Mouse (Mus musculus) embryo, embryonic 10 days (tissue): ENCODE results near the gene Hapln4.
A peak's percentile ranks its signal among the peaks of the same experiment; 100 is the strongest.

Source experiments
- DNase-seq: peaks from one replicate; pipeline ENCODE4 v3.0.0-alpha.2; 2015; ENCODE audit warnings: low spot score

Gene Hapln4

DNA sequence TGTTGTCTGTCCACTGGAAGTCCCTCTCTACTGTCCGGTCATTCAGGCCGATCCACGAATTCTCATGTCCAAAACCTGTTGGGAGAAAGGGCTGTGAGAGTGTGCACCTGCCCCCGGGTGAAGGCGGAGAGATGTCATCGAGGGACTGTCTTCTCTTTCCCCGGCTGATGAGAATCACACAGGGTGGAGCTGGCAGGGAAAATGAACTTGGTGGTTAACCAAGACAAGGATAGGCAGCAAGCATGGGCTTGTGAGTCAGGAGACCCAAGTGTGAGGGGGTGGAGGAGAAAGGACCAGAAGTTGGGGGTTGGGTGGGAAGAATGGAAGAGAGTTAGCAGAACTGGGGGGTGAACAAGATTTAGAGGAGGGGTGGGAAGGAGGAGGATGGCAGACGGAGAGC is 17.0 kb downstream of the Hapln4 start:
- DNase-seq: no peak

DNA sequence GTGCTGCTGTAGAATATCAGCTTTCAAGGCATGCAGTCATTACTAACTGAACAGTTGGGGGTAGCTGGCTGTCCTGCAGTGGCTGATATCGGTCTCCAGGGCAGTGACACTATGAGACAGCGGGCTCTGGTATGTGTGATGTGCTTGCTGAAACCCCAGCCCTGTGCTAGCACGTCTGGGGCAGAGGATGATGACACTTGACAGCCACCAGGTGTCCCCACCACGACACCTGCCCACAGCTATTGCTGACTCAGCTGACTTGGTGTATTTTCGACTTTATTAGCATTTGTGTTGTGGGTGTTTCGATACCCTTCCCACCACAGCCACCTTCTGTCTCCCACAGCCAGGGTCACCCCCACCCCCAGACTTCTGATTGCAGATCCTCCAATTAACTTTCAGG is 21.2 kb downstream of the Hapln4 start:
- DNase-seq: peak; percentile 57

DNA sequence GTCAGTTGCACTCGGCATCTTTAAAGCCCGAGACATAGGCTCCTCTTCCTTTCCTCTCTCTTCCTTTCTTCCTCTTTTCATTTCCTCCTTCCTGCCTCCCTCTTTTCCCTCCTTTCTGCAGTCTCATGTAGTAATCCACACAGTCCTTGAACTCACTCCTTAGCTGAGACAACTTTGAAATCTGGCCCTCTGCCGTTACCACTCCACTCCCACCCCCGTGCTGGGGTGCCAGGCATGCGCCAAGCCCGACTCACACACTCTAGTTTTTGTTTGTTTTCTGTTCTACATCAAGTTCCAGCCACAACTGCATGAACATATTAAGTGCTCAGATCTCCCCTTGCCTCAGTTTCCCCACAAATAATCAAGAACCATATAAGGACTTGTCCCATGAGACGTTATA is 21.7 kb downstream of the Hapln4 start:
- DNase-seq: no peak

DNA sequence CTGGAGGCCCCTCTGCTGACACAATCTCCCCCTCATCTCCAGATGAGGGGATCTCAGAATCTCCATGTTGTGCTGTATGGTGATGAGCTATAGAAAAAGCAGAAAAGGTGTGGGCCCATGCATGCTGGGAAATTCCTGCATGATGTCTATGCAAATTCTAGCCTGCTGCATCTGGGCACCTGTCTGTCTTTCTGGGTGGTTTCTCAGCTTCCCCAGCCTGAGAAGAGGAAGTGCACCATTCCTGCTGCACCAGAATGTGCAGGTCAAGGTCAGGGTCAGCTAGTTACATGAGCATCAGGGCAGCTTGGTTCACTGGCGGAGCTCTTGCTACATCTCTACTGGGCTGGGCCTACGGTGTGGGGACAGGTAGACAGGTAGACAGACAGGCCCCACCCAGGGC is 27.2 kb downstream of the Hapln4 start:
- no peak for DNase-seq

DNA sequence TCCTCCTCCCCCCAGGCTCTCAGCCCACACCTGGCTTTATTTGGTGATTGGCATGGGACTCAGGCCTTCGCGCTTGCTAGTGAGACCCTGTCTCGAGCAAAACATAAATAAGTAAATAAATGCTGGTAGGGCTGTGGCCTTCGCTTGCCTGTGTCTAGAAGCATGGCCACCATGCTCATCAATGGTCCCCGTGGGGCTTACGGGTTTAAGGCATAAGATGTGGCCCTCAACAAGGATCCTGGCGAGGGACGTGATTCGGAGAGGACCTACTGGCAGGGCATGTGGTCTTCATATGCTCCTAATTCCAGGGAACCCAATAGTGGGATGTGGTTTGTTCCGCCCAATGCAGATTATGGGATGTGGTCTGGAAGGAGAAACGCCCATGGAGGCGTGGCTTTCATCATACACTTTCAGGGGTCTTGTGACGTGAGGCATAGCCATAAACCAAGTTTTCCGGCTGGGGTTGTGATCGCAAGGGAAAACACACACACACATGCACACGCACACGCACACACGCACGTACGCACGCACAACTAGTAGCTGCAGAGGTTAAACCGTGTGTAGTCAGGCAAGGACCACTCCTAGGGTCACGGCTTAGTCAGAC is 28.0 kb downstream of the Hapln4 start:
- no peak for DNase-seq

DNA sequence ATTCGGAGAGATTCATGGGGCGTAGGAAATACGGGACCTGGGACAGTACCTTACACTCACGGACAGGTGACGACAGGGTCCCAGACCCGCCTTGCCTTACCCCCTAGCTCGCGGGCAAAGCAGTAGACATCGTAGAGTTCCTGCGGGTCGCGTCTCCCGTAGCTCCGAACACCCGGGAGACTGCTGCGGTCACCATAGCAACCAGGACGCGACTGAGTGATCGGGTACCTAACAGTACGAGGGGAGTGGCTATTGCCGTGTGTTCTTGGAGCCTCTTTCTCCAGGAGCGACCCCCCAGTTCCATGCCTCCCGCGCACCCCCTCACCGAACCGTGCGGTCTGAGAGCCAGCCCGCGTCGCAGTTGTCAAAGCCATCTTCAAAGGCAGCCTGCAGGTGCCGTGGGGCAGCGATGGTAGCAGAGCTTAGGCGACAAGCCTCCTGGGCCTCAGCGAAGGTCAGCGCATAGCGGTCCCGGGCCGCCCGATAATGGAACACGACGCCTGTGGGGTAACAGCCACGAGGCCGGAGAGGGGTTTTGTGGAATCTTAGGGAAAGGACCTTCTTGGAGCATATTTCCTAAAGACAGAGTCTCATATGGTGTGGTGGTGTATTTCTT is 29.3 kb downstream of the Hapln4 start:
- no peak for DNase-seq

DNA sequence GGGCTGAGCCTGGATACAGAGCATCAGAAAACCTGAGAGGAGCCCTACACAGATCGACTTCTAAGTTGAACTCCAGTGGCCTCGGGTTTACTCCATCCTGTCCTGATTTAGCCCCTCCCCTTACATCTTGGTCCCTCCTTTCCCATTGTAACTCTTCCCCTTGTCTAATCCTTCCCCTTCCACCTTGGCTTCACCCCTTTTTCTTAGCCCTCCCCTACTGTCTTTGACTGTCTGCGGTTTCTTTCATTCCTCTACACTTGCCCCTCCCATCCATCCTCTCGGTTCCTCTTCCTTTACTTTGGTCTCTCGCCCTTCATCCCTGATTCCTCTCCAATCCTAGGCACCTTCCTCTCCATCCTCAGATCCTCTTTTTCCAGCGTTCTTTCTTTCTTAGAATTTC is 31.2 kb downstream of the Hapln4 start:
- no peak for DNase-seq

DNA sequence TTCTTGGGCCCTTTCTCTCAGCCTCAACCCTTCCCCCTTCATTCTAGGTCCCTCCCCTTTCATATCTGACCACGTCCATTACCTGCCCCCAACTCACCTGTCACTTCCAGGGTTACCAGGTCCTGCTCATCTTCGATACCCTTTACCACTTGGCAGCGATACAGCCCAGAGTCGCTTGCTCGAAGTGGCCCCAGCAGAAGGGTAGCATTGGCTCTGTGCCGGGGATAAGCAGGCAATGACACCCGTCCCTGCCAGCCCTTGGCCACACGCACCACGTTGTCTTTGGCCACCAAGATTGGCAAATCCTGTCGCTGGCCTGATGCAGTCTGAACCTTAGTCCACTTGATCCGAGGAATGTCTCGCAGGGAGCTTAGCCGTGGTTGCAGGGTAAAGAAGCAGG is 31.6 kb downstream of the Hapln4 start:
- no peak for DNase-seq

DNA sequence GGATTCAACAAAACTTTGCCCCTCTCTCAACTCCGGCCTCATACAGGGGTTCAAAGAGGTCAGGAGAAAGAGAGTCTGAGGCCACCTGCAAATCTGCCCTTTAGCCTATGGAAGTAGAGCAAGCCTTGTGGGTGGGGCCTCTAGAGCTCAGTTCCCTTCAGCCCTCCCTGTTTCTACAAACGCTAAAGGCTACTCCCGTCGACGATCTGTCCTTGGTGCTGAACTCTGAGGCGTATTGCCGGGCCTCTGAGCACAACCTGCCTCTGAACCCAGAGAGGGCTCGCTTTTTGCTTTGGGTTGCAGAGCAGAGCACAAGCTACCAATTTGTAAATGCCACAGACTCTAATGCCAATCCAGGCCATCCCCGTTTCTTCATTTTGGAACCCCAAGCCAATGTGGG is 34.4 kb downstream of the Hapln4 start:
- DNase-seq: peak; percentile 87

DNA sequence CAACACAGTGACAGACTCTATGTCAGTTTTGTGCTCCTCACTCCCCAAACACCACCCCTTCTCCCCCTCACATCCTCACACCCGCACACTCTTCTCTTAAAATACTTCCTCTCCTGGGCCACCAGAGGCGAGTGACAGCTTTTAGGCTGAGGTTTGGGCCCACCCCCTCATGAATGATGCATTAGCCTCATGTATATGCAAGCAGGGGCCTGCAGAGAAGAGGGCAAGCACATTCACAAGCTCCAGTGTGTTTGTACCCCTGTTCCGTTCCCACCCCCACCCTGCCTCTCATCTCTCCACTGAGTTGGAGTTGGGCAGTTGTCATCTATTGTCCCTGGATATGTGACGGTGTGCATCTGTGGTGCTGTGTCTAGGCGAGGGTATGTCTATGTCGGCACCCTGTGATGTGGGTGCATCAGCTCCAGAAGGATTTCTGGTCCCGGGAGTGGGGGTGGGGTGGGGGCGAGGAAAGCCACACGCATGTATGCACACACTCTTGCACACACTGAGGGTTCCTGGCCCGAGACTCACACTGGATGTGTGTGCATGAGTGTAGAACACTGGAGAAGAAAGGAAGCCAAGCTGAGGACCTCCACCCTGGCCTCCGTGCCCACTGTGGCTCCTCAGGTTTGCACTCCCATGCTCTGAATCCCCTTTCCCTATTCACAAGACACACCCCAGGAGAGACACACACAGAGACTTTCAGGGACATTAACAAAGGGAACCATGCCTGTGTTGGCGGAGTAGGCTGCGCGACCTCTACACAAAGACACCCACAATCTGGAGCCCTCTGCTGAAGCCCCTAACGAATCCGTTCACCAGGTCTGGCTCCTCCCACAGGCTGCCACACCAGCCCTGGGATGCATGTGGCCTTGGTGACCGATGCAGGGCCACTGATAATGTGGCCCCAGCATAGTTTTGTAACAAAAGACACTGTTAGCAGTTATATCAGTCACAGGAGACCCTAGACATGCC is 35.8 kb downstream of the Hapln4 start:
- DNase-seq: peak; percentile 58

DNA sequence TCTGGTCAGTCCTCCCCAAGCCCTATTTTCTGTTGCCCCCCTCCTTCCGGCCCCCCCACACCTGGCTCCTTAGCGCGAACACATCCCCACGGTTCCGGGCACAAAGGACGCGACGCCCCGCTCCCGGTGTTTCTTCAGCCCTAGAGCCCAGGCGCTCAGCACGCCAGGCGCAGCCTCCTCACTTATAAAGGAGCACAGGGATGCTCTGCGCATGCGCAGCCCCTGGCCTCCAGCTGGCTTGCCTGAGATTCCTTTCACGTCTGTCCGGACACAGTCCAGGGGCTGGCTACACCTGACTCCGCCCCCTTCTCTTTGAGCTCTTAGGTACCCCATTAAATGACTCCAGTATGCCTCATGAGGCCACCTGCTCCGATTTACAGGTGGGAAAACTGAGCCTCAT is 37.4 kb downstream of the Hapln4 start, which contains the start of gene Ncan:
TSS of gene Ncan (minus strand) at position 207 of the 400 bp plus-strand sequence.
- DNase-seq: peak; percentile 93

DNA sequence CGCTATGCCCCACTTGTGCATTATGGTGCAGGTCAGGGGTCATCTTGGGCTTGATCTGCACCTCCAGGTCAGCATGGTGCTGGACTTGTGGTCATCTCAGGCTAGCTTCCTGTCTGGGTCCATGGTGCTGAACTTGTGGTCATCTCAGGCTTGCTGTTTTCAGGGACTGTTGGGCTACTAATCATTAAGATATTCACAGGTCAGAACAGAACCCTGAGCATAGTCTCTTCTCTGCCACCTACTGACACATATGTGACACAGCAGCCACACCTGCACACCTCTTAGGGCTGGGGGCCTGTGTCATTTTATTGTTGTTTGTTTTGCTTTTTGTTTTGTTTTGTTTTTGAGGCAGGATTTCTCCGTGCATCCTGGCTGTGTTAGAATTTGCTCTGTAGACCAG is 39.6 kb downstream of the Hapln4 start:
- DNase-seq: no peak

DNA sequence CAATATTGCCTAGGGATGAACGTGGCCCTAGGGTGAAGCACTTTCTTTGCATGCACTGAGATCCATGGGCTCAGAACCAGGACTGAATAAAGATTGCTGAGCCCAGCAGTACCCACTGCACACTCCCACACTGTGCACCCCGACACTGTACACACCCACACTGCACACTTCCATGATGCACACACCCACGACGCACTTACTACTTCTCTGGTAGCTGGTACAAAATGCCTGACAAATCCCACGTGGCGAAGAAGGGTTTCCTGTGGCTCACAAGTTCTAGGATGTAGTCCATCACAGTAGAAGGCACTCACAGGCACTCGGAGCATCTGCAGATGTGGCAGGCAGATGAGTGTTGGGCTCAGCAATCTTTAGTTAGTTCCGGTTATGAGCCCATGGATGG is 41.7 kb downstream of the Hapln4 start:
- DNase-seq: no peak

DNA sequence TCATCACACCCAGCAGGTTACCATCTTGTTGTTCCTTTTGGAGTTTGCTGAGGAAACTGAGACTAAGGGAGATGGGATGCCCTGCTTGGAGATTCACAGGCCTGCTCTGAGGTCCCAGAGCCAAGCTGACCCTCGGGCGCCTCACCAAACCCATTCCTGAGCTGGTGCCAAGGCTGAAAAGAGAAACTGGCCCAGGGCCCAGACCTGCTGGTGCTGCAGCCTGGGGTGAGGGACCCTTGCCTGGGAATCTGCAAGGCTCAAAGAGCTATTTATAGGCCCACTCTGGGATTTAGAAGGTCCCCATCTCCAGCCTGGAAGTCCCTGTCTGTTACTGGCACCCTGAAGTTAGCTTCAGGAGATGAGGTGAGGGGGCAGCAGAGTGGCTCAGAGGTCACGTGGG is 45.2 kb downstream of the Hapln4 start:
- no peak for DNase-seq

DNA sequence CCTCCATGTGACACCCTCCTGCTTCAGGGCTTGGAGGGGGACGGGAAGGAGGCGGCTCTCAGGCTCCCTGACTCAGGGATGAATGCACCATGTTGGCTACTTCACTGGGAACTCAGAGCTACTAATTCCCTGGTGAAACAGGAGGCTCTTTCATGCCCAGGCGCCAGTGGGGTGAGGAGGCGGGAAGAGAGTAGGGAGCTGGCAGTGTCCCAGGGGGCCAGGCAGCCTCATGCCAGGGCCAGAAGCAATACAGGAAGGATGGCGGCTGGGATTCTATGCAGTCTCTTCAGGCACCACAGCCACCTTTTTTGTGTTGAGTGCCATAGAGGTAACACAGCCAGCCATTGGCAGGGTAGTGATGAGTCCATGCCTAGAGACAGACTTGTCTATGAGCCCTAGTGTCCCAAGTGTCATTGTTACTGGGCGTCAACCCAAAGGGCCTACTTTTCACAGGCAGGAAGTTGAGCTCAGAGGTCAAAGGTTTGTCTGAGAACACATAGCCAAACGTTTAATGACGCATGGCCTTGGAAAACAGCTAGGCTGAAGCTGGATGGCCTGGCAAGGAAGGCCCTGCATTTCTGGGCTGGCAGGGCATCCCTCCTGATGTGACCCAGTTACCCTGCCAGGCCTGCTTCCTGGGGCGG is 46.2 kb downstream of the Hapln4 start:
- no peak for DNase-seq

DNA sequence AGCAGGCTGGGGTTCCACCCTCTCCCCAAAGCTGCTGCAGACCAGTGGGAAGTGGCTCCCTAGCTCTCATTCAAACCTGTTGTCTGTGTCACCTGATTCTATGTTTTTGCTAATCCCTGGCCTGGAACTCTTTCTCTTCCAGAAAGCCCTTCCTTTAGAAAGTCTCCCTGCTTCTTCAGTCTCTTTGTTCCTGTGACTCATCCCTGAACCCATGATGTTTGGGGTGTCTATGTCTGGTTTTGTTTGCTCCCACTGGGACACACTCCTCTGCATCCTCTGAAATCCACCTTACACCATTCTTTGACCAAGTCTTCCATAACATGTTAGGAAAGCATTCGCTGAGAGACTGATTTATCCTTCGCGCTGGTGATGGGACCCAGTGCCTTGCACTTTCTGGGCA is 46.8 kb downstream of the Hapln4 start:
- no peak for DNase-seq

DNA sequence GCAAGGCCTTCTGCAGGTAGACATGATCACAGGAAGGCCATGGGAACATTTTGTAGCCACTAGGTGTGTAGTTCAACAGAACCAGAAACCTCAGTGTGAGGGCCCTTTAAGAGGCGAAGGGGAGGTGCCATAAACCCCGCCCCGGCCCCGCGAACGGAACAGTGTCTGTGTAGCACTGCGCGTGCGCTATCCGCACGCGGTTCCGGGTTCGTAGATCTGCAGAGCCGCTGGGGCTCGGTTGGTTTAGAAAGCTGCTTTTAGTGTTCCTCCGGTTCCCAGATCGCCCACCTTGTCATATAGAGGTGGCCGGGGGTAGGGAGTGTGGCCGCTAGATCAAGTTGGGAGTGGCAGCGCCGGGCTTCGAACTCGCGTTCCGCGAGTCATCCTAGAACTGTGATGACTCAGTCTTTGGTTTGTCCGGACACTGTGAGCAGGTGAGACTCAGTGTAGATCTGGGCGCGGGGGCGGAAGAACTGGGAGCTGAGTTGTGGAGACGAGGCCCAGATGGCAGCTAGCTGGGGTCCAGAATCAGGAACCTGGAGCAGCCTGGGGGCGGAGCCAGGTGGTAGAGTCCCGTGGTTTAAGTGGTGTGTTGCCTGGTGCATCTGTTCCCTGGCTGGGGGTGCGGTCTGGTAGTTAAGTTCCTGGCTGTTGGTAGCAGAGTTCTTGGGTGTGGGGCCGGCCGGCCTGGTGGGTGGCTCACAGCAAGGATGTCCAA is 48.1 kb downstream of the Hapln4 start, which contains the start of gene Nr2c2ap:
TSS of gene Nr2c2ap (plus strand) at position 168 of the 718 bp plus-strand sequence.
- peak; percentile 86 for DNase-seq

DNA sequence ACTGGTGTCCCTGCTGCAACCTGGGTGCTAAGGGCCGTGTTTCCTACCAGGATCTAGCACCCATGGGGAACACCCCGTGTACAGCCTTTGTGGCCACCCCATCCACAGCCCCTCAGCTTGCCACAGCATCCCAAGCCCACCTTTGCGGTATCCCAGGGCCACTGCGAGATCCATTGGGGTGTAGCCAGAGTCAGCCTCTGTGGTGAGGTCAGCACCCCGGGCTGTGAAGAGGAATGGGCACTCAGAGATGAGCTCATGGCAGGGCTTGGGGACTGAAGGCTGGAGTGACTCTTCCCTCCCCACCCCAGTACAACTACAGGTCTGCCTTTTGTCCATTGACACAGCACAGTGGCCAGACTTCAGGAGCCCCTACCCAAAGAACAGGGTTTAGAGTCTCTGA is 50.8 kb downstream of the Hapln4 start:
- no peak for DNase-seq

DNA sequence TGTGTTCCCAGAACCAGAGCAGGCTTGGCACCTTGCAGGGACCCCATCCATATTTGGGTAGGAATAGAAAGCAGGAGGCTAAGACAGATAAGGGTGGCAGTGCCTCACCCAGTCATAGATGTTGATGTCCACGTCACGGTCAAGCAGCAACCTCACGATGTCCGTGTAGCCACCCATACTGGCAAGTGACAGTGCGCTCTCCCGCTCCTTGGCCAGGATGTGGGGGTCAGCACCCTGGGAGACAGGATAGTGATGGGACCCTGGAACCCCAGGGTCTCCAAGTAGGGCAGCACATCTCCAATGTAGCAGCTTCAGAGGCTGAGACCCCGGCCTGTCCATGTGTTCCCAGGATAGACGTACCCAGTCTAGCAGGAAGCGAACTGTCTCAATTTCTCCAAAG is 51.7 kb downstream of the Hapln4 start:
- DNase-seq: no peak

DNA sequence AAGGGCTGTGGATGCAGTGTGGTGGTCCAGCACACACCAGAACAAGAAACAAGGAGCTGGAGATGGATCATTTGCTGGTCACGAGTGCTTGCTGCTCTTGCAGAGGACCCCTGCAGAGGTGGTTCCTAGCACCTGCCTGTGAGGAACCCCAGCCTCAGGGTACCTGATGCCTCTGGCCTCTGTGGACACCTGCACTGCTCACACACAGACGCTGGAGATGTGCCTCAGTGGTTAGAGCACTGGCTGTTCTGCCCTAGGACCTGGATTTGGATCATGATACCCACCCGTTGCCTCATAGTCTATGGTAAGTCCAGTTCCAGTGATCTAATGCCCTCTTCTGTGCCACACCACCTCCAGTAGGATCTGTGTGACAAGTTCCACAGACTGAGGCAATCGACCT is 53.3 kb downstream of the Hapln4 start:
- DNase-seq: no peak

DNA sequence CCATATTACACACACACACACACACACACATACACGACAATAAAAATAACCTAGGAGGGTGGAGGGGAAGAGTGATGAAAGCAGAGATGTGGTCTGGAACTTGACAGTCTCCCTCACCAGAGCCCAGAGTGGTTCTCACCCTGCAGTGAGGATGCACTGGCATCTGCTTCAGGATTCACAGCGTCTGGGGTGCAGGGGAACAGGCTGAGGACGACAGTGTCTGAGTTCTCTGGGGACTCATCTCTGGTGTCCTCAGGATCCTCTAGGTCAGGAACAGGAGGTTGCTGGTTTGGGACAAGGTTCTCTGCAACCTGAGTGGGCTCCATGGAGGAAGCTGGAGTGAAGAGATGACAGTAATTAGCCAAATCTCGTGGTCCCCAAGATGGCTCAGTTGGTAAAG is 54.6 kb downstream of the Hapln4 start:
- DNase-seq: no peak
